Mouse (Mus musculus) myocyte (in vitro differentiated cells): ENCODE results near the gene Mgat3. TPM values are rescaled to one million over a fixed set of nuclear protein-coding genes. Genes with fewer than 3 reads are reported as not detected.
A peak's percentile ranks its signal among the peaks of the same experiment; 100 is the strongest.

ENCODE experiments used
- H3K27me3 ChIP-seq: one replicate; pipeline ENCODE4 v1.6.1; 2011; ENCODE audit not compliant: control insufficient read depth, insufficient read depth, insufficient read length
- H3K36me3 ChIP-seq: one replicate; pipeline ENCODE4 v1.6.1; 2011; ENCODE audit not compliant: control insufficient read depth, insufficient read depth
- H3K4me2 ChIP-seq: one replicate; pipeline ENCODE4 v1.6.1; 2011; ENCODE audit warnings: low read depth, control low read depth
- H3K4me3 ChIP-seq: one replicate; pipeline ENCODE4 v1.5.1; 2011; ENCODE audit warnings: mild to moderate bottlenecking, control low read depth, moderate library complexity
- H3K79me2 ChIP-seq: one replicate; pipeline ENCODE4 v1.6.1; 2011; ENCODE audit not compliant: control insufficient read depth, insufficient read depth
- H3ac ChIP-seq: one replicate; pipeline ENCODE4 v1.6.1; 2011; ENCODE audit not compliant: control insufficient read depth, insufficient read length
- CEBPB ChIP-seq: IDR thresholded peaks from 2 replicates; pipeline ENCODE4 v1.6.1; 2011; ENCODE audit warnings: mild to moderate bottlenecking, moderate library complexity; ENCODE audit not compliant: poor library complexity, insufficient read depth, severe bottlenecking
- E2F4 ChIP-seq: IDR thresholded peaks from one replicate; pipeline ENCODE4 v1.6.1; 2011; ENCODE audit warnings: mild to moderate bottlenecking, control low read depth, moderate library complexity; ENCODE audit not compliant: insufficient read depth
- MAX ChIP-seq: IDR thresholded peaks from one replicate; pipeline ENCODE4 v1.6.1; 2011; ENCODE audit warnings: low read depth, mild to moderate bottlenecking, control low read depth
- MYOD1 ChIP-seq, 3 experiments: IDR thresholded peaks; one replicate each; pipeline ENCODE4 v1.6.1; 2011; ENCODE audit warnings: control low read depth in 2 of 3, low read depth in 2 of 3, mild to moderate bottlenecking in 2 of 3, moderate library complexity in 1 of 3; ENCODE audit not compliant: insufficient read length in 2 of 3, control insufficient read depth in 1 of 3
- MYOG ChIP-seq, 3 experiments: IDR thresholded peaks; one replicate each; pipeline ENCODE4 v1.6.1; 2011; ENCODE audit warnings: control low read depth in 2 of 3, low read depth in 2 of 3, mild to moderate bottlenecking in 2 of 3; ENCODE audit not compliant: insufficient read length in 2 of 3, control insufficient read depth in 1 of 3, insufficient read depth in 1 of 3
- POLR2A ChIP-seq: IDR thresholded peaks from one replicate; pipeline ENCODE4 v1.6.1; 2011; ENCODE audit warnings: low read depth, mild to moderate bottlenecking, control low read depth, moderate library complexity; ENCODE audit not compliant: insufficient read length
- POLR2AphosphoS2 ChIP-seq: IDR thresholded peaks from one replicate; pipeline ENCODE4 v1.6.1; 2011; ENCODE audit warnings: low read depth, control low read depth; ENCODE audit not compliant: insufficient read length
- REST ChIP-seq: IDR thresholded peaks from one replicate; pipeline ENCODE4 v1.6.1; 2011; ENCODE audit warnings: mild to moderate bottlenecking, control low read depth, moderate library complexity; ENCODE audit not compliant: insufficient read depth, insufficient read length
- SRF ChIP-seq: IDR thresholded peaks from one replicate; pipeline ENCODE4 v1.6.1; 2011; ENCODE audit warnings: low read depth; ENCODE audit not compliant: control insufficient read depth, insufficient read length
- TCF12 ChIP-seq: IDR thresholded peaks from one replicate; pipeline ENCODE4 v1.6.1; 2011; ENCODE audit warnings: mild to moderate bottlenecking, control low read depth; ENCODE audit not compliant: poor library complexity, insufficient read depth, severe bottlenecking
- TCF3 ChIP-seq: IDR thresholded peaks from one replicate; pipeline ENCODE4 v1.6.1; 2011; ENCODE audit warnings: low read depth, control low read depth; ENCODE audit not compliant: insufficient read length
- USF1 ChIP-seq: IDR thresholded peaks from one replicate; pipeline ENCODE4 v1.6.1; 2011; ENCODE audit warnings: low read depth, mild to moderate bottlenecking, control low read depth, moderate library complexity
- polyA plus RNA-seq: library from polyadenylated mRNA; unstranded; fragments of >200 nt; fragmentation: generic; extraction: Trizol; gene quantifications from one replicate; pipeline ENCODE4 v1.2.1, GENCODE M21; 2012; ENCODE audit warnings: missing spikeins

The Mgat3 gene
- polyA plus RNA-seq, 1 experiment, result 9.7 TPM

GRCm38 (mm10) chr15:80235535-80235934 lies 62.0 kb downstream of the Mgat3 start, which contains the start of gene AC140267.1:
AC140267.1 (plus strand) TSS chr15:80235835.
- peak within 1 kb of the TSS; percentile 74 for H3K4me2 ChIP-seq

DNA sequence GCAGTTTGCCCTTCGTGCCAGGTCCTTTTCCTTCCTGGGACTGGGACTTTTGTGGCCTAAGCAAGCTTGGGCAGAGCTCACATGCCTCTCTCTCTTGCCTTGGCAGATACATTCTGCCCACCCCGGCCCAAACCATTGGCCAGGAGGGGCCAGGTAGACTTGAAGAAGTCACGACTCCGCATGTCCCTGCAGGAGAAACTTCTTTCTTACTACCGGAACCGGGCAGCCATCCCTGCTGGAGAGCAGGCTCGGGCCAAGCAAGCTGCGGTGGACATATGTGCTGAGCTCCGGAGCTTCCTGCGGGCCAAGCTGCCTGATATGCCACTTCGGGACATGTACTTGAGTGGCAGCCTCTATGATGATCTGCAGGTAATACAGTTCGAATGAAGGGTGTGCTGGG lies 74.6 kb downstream of the Mgat3 start:
- Histone ChIP-seq H3K4me3 (no peak overlapping the region), H3K27me3 (no peaks in the 10 kb centered on the region), H3K4me2 (no peak overlapping the region), H3K79me2 (peaks cover 8% of the 10 kb centered on the region), H3K36me3 (peaks cover 87% of the 10 kb centered on the region), H3ac (no peak overlapping the region)
- no peak for TF ChIP-seq USF1
- TF ChIP-seq E2F4, result no peak
- no peak for TF ChIP-seq MAX
- TF ChIP-seq REST, result no peak
- TF ChIP-seq CEBPB, result no peak
- TF ChIP-seq TCF3, result no peak
- no peak for TF ChIP-seq TCF12
- TF ChIP-seq MYOG (IDR thresholded peaks at IDR 0.05; ENCODE audit: control insufficient read depth in 1 of 3, insufficient read depth in 1 of 3, insufficient read length in 2 of 3, low read depth in 2 of 3), result no peak
- no peak for TF ChIP-seq MYOD1 (IDR thresholded peaks at IDR 0.05; ENCODE audit: control insufficient read depth in 1 of 3, insufficient read length in 2 of 3, low read depth in 2 of 3)
- no peak for TF ChIP-seq SRF
- no peak for TF ChIP-seq POLR2AphosphoS2
- TF ChIP-seq POLR2A, result no peak

More at GRCm38 (mm10) chr15:80235535-80235934, 62.0 kb downstream of the Mgat3 start, which contains the start of gene AC140267.1:
- Histone ChIP-seq H3K27me3 (no peaks in the 10 kb centered on the region), H3K4me3 (peak within 1 kb of the TSS; percentile 92), H3K36me3 (peaks cover 42% of the 10 kb centered on the region), H3ac (peak within 1 kb of the TSS; percentile 62), H3K79me2 (peaks cover 34% of the 10 kb centered on the region)
- TF ChIP-seq POLR2AphosphoS2, result no peak
- no peak for TF ChIP-seq POLR2A
- no peak for TF ChIP-seq MYOG (IDR thresholded peaks at IDR 0.05; ENCODE audit: control insufficient read depth in 1 of 3, insufficient read depth in 1 of 3, insufficient read length in 2 of 3, low read depth in 2 of 3)
- TF ChIP-seq TCF12, result no peak
- TF ChIP-seq E2F4, result no peak
- TF ChIP-seq CEBPB, result no peak
- TF ChIP-seq MYOD1 (IDR thresholded peaks at IDR 0.05; ENCODE audit: control insufficient read depth in 1 of 3, insufficient read length in 2 of 3, low read depth in 2 of 3), result no peak
- no peak for TF ChIP-seq TCF3
- TF ChIP-seq USF1, result no peak
- TF ChIP-seq SRF, result no peak
- TF ChIP-seq MAX, result no peak
- TF ChIP-seq REST, result no peak

DNA sequence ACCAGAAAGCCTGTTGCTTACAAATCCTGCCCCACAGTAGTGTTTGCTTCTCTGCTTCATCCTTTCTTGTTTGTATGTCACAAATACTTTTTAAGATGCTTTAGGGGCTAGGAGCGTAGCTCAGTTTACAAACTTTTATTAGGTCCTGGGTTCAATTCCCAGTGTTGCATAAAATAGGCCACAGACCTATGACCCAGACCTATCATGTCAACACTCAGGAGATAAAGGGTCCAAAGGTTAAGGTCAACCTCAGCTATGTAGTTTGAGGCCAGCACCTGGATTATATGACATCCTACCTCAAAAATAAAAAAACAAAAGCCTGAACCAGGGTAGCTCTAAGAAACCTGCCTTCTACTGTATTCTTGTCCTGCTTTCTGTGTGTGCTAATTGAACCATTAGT lies 75.1 kb downstream of the Mgat3 start:
- Histone ChIP-seq H3K36me3 (peaks cover 83% of the 10 kb centered on the region), H3K4me3 (no peak overlapping the region), H3K27me3 (no peaks in the 10 kb centered on the region), H3K79me2 (peaks cover 4% of the 10 kb centered on the region), H3K4me2 (no peak overlapping the region), H3ac (no peak overlapping the region)
- TF ChIP-seq MYOD1 (IDR thresholded peaks at IDR 0.05; ENCODE audit: control insufficient read depth in 1 of 3, insufficient read length in 2 of 3, low read depth in 2 of 3) (peak in 1 of 3 experiments; percentile 1), POLR2A (no peak)

- no peak overlapping the region for H3K4me3 ChIP-seq
- H3K79me2 ChIP-seq, result peaks cover 4% of the 10 kb centered on the region
- H3K36me3 ChIP-seq, result peaks cover 73% of the 10 kb centered on the region
- H3K27me3 ChIP-seq, result no peaks in the 10 kb centered on the region
- no peak overlapping the region for H3K4me2 ChIP-seq
- TF ChIP-seq MAX (no peak), SRF (no peak), REST (no peak), MYOD1 (IDR thresholded peaks at IDR 0.05; ENCODE audit: control insufficient read depth in 1 of 3, insufficient read length in 2 of 3, low read depth in 2 of 3) (no peak), USF1 (no peak), POLR2A (no peak), POLR2AphosphoS2 (no peak), E2F4 (no peak), TCF12 (no peak), CEBPB (no peak), MYOG (IDR thresholded peaks at IDR 0.05; ENCODE audit: control insufficient read depth in 1 of 3, insufficient read depth in 1 of 3, insufficient read length in 2 of 3, low read depth in 2 of 3) (no peak)
- H3ac ChIP-seq, result no peak overlapping the region
Measured at GRCm38 (mm10) chr15:80249672-80250071, 76.2 kb downstream of the Mgat3 start.

DNA sequence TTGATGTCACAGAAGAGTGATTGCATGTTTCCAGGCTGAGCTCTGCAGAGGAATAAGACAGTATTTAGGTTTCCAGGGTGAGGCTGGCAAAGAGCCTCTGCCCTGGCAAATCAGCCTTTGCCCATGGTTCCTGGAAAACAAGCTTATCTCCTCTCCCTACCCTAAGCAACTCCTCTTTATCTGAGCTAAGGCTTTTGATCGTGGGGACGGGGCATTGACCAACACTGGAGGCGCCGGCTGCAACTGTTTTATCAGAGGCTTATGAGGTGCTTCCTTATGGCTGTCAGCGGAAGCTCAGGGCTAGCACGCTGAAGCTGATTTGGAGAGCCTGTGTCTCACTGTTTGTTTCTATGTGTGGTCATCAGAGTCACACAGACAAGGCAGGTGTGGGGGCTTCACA lies 77.1 kb downstream of the Mgat3 start:
- no peaks in the 10 kb centered on the region for H3K27me3 ChIP-seq
- TF ChIP-seq POLR2A (no peak), POLR2AphosphoS2 (no peak), TCF12 (no peak), MYOD1 (IDR thresholded peaks at IDR 0.05; ENCODE audit: control insufficient read depth in 1 of 3, insufficient read length in 2 of 3, low read depth in 2 of 3) (no peak), E2F4 (no peak), MAX (no peak), TCF3 (no peak), USF1 (no peak), REST (no peak), SRF (no peak), MYOG (IDR thresholded peaks at IDR 0.05; ENCODE audit: control insufficient read depth in 1 of 3, insufficient read depth in 1 of 3, insufficient read length in 2 of 3, low read depth in 2 of 3) (no peak), CEBPB (no peak)
- peaks cover under 1% of the 10 kb centered on the region for H3K79me2 ChIP-seq
- no peak overlapping the region for H3K4me2 ChIP-seq
- no peak overlapping the region for H3K4me3 ChIP-seq
- no peak overlapping the region for H3ac ChIP-seq
- peaks cover 66% of the 10 kb centered on the region for H3K36me3 ChIP-seq
